Mouse (Mus musculus) c-Kit-positive CD71-negative TER-119-negative erythroid progenitor cells, embryonic 14.5 days (primary cell): ENCODE data around the gene Sirt5.
A peak's percentile ranks its signal among the peaks of the same experiment; 100 is the strongest.

Experiments used
- DNase-seq: peaks from one replicate; pipeline ENCODE4 v3.0.0-alpha.2; 2013; ENCODE audit warnings: low read depth

Sirt5 gene

DNA sequence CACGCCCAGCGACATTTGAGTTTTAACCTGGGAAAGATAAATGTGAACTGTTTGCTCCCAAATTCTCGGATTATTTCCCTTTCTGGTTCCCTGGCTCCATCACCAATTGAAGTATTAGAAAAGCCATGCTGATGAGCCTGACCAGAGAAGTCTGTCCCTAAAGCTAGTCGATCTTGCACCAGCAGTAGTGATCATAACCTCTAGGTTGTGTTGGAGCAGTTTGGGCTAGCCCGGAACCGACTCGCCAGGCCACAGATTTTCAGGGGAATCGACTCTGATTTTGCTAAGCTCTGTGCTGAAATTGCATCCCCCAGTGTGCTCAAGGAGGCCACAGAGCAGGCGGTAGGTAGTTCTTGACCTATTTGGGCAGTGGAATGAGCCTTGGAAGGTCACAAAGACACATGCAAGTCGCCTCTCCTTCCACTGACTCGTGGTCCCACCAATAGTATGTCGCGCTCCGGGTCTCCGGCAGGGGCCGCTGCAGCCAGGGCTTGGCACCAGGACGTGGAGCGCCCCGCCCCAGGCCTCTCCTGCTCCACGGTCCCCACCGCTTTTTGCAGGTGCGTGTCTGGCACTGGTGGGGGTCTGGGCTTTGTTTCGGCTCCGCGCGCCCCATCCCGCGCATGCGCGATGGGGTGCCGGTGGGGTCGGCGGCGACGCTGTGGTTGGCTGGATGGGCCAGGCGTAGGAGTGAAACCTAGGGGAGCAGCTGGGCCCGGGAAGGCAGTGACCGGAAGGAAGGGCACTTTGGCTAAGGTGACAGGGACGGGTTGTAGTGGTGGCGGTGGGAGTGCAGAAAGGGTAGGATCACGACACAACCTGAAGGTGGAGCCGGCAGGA lies at the start of gene Sirt5:
TSS of gene Sirt5 (plus strand) at position 512 of the 840 bp plus-strand sequence.
- DNase-seq, result peak; percentile 77

DNA sequence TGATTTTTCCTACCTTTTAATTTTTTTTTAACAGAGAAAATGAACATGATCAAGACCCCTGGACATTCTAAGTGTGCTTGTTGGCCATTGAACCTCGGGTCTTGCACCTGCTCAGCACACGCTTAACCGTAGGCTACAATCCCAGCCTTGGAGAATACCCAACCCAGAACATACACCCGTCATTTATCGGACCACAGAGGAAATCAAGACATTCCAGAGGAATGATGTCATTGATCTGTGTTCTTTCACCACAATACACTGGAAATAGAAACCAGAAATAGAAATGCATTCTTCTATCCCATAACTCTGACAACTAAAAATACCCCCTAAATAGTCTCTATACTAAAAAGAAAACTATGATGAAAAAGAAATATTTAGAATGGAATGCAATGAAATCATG lies 47.9 kb upstream of the Sirt5 start:
- no peak for DNase-seq

DNA sequence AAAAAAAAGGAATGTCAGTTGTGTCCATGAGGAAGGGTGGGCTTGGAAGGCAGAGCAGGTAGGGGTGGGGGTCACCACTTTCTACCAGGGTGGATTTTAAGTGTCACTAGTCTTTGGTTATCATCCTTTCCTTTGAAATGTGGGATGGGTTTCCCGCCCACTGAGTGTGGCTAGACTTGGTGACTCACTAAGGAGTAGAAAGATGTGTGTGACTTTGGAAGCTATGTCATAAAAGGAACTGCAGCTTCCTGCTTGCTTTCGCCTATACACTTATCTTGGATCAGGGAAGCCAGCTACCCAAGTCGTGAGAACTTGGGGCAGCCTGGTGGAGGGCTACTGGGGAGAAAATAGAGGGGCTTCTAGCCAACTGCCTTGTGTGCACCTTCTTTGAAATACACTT lies 45.9 kb upstream of the Sirt5 start:
- no peak for DNase-seq

DNA sequence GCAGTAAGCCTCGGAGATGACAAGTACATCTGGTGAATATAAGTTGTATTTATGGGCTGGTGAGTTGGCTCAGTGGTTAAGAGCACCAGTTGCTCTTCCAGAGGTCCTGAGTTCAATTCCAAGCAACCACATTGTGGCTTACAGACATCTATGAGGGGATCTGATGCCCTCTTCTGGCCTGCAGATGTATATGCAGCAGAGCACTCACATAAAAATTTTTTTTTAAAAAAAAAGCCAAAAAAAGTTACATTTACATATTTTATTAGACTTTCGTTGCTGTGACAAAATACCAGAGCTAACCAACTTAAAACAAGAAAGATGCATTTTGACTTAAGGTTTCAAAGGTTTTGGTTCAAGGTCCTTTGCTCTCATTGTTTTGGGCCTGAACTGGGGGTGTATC lies 43.8 kb upstream of the Sirt5 start:
- DNase-seq, result no peak

DNA sequence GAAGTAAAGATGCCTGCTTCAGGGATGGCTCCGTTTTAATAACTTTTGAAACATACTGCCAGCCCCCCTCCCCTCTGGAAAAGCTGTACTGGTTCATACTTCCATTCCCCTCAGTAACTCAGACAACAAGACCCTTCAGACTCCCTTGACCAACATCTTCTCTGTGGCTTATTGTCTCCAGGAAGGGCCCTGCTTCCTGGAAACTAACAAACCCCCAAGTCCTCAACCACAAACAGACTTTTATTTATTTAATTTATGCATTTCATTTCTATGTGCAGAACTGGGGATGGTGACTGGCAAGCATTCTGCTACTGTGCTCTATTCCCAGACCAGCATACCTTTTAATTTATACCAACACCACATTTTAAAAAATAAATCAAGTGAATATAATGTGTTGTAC lies 39.9 kb upstream of the Sirt5 start:
- no peak for DNase-seq

DNA sequence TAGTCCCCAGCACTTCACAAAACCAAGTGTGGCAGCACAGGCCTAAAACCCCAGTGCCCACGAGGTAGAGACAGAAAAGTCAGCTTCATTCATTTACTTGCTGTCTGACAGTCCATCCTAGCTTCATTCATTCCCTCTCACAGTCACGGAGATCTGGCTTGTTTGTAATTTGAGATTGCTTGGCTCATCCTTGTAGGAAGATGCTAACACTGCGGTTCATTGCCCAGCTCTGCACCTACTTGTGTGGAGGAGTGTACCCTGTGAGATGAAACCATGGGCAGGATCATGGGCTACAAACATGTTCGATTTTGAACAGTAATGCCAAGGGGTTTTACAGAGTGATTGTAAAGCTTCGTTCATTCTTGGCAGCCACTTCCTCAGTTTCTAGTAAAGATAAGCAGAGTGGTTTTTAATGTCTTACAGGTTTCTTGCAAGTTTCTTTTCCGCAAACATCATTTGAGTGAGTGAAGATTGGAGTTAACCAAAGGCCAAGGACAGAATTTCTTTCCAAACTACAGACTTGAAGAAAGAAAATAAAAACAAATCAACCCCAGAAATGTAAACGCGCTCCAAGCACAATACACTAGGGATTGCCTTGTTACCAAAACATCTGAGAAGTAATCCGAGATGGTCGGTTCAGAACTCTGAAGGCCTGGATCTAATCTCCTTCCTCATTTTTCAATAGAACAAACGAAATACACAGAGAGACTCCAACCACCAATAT lies 33.4 kb upstream of the Sirt5 start:
- DNase-seq, result no peak

DNA sequence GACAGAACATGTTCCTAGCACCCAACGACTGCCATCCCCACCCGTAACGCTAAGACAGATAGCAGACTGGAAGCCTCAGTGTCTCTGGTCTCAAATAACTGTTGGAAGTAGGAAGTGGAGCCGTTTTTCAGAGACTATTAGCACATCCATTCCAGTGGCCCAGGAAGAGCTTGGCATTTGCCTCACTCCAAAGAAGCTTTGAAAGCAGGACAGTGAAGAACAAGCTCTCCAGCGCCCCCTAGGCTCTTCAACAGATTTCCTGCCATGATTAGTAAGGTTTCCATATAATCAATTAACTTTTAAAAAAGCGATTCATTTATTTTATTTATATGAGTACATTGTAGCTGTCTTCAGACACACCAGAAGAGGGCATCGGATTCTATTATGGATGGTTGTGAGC lies 32.7 kb upstream of the Sirt5 start:
- peak; percentile 36 for DNase-seq

DNA sequence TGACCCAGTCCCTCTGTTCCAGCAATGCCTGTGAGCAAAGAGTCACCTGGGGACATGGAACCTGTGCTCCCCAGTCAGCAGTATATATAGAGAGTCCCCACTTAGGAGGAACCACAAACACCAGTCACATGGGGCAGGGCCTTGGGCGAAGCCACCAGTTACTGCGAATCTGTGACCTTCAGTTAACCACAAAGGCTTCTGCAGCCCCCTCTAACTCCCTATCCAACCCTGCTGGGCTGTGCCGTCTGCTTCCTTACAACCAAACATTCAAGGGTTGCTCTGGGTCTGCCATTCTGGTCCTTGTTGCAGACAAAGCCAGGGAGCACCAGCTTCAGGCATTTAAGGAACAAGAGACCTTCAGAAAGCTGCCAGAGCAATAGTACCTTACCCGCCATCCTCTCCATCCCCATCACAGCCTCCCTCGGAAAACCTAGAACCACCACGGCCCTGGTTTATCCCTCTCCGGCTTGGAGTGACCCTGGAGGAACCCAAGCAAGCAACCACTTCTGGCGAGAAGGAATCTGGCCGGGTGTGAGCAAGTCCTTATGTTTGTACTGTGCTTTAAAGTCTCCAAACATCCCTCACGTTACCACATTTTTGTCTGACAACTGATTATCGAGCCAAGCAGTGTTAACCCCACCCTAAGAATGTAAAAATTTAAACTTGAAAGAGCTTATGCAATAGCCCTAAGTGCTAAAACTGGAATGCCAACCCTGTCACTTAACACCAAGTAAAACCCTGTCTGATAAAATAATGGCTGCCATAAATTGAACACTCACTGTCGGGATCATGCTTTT lies 28.7 kb upstream of the Sirt5 start:
- DNase-seq, result no peak

DNA sequence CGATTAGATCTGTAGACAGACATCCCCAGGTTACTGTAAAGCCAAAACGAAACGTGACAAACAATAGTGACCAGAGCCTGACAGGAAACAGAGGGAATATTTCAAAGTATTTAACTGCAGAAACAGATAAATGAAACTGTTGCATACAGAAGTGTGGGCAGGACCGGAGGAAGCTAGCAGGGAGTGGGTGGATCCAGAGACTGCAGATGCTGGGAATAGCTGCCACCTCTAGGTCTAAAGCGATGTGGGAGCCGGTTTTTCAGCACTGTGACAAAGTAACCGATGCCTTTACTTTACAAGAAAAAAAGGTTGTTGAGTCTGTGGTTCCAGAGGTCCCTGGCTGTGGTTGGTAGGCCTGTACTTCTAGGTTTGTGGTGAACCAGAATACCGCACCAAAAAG lies 27.3 kb upstream of the Sirt5 start:
- DNase-seq, result no peak

DNA sequence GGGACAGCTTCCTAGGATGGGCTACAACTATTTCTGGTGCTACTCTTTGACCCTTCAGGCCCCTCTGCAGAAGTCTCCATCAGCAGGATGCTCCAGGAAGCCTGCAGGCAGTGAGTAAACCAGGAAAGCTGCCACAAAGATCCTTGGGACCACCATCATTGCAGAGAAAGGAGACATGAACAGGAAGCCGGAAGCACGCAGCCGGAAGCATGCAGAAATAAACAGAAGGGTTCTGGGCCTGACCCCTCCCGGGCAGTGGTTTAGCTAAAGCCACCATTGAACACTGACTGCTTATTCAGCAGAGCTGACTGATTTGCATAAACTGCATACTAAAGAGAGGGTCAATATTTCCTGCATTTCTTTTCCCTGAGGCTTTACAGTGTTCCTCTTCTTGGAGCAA lies 26.7 kb upstream of the Sirt5 start:
- no peak for DNase-seq

DNA sequence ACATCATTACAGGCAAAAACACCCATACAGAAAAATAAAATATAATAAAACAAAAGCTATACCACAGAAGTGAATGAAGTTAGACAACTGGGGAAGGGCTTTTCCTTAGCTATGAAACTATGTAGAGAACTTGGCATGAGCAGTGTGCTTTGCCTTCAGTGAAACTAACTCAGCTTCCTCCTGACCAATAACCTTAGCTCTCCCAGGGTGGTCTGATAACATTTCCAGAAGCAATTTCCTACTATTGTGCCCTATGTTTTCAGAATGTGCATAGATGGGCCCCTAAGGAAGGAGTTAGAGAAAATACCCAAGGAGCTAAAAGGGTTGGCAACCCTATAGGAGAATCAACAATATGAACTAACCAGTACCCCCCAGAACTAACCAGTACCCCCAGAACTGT lies 18.5 kb upstream of the Sirt5 start:
- no peak for DNase-seq

DNA sequence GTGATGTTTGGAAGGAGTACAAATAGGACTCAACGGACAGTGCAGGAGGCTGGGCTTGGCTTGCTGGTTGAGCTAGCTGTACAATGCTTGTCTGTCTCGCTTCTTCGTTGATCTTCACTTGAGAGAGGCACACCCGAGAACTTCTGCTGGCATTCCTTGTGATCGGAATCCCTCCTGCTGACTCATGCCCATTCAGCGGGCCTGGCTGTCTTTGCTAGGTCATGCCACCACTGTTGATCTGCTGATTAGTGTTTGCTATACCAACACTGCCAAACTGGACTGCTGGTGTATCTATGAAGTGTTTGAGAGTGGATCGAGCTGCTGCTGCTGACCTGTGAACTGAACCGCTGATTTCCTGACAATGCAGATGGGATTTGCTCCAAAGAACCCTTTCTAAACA lies 15.9 kb upstream of the Sirt5 start:
- no peak for DNase-seq

DNA sequence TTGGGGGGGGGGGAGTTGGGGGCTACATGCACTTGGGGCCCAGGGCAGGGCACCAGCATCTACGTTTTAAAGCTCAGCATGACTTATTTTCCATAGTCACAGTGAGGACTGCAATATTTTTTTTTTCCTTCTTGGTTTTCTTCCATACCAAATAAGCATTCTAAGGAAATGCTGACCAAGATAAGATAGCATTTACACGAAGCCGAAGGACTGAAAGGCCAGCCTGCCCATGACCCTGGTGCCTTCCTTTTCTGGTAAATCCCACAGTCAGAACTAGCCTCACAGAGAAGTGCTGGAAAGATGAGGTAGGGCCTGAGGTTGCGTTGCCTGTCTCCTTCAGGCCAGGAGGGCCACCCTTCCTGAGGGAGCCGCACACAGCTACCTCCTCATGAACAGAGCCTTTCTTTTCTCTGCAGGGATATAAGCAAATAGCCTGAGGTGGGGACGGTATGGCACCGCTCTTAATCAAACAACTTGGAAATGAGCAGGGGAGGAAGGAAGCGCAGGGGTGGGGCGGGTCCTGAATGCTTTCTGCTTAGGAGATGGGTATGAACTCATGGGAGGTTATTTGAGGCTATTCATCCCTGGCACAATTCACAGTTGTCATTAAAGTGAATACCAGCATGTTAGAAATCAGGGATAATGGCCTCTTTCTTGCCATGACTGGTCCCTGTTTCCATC lies 14.7 kb upstream of the Sirt5 start:
- no peak for DNase-seq

DNA sequence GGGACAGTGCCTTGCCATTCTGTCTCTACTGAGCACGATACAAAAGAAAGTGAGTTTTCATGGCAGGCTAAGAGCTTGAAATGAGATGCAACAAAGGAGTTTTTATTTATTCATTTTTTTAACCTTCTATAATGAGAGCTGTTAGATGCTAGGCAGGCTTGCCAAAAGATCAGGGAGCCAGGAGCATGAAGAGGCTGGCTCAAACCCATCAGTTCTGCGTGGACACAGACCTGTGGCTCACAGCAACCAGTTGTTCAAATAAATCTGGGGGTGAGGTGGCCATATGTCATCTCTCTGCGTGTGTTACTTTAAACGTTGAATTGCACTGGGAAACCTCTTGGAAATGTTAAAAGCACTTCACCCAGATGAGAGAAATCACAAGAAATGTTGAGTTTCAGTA lies 11.9 kb upstream of the Sirt5 start:
- DNase-seq, result no peak

DNA sequence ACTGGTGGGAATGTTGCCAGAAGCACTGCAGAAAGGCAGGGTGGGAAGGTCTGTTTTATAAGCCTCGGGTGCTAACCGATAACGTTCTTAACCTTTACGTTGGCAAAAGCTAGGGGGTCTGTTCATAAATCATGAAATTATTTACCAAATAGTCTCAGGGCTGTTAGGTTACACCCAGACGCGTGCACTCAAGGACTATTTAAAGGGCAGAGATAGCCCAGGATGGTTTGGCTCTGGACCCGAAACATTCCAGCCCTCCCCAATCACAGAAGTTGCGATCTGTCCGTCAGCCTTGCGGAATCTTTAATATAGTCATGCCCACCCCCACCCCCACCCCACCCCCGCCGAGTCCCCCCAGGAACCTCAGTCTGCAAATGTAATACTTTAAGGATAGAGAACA lies 10.9 kb upstream of the Sirt5 start:
- DNase-seq, result no peak

DNA sequence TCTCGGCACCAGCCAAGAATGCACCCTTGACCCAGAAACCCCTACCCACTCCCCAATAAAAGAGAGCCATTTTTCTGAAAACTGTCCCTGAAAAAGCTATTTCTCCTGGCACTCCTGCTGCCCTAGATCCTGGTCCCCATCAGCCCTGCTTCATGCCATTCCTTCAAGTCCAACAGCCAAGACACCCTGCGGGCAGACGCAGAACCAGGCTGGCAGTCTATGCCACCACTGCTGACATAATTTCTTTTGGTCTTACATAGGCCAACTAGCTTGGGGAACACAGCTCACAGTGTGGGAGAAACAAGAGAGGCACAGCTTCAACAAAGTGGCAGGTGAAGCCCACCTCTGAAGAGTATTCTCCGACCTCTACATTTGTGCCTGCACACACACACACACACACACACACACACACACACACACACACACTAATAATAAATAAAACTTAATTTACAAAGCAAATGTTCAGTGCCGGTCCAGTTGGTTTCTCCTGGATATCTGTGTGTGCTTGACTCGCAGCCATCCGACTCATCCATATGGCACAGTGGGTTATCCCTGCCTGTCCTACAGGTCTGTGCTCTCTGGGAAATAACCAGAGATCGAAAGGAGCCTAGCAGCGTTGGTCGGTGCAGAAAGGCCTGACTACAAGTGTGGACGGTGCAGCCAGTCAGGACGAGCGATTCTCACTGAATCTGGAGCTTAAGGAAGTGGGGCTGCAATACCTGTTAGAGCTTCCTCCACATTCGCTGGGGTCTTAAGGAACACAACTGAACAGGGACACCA lies 8.8 kb upstream of the Sirt5 start:
- DNase-seq, result no peak

DNA sequence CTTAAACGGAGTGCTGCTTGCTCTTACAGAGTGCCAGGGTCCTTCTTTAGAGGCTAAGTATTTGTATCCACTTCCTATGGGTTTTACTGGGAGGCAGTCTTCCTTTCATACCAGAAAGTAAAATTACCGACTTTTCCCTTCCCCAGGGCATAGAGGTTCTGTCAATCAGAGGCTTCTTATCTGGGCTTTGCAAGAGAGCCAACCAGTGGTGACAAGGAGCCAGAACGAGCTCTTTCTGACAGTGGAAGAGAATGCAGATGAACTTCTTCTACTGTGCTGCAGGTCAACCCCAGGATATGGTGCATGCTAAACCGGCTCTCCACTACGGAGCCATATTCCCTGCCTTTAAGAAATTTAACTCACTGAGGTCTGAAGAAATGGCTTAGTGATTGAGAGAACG lies 4.8 kb upstream of the Sirt5 start:
- no peak for DNase-seq

DNA sequence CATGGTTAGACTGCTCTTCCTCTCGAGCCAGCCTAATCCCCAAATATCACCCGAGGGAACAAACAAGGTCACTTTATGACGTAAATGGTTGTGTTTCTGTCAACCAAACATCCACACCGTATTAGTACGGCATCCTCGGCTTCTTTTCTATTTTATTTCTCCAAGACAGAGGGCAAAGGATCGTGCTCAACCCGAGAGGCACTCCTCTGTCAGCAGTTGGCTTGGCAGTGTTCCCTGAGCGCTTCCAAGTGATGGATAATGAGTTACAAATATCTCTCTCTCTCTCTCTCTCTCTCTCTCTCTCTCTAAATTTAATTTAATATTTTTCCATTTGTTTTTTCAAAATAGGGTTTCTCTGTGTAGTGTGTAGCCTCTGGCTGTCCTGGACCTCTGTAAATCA lies 2.9 kb upstream of the Sirt5 start:
- no peak for DNase-seq

DNA sequence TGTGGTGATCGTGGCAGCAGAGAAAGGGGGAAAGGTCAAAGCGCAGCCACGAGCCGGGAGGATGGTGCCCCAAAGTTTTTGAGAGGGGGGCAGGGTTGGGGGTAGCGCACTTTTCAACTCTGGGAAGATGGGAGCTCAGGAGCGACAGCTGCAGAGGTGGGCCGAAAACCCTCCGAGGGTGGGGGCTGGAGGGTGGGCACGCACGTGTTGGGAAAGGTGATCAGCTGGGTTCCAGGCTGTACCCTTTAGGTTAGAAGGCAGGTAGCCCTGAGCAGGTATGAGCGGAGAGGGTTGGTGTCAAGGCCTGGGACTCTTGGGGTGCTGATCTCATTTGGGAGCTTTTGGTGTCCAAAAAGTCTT lies 509 bp downstream of the Sirt5 start:
- no peak for DNase-seq

DNA sequence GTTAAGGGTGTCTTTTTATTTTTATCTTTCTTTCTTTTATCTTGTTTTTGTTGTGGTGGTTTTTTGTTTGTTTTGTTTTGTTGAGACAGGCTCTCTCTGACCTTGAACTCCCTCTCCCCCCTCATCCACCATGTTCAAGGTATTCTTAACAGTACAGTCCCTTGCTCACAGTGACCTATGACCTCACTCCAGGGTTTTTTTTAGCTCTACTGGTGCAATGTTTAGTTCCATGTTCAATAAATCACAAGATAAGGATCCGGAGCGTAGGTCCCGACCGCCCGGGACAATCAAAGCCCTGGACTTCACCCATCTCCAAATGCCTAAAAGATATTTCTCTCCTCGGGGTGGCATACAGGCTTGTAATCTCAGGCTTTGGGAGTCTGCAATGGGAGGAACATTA lies 4.8 kb downstream of the Sirt5 start:
- DNase-seq, result no peak

DNA sequence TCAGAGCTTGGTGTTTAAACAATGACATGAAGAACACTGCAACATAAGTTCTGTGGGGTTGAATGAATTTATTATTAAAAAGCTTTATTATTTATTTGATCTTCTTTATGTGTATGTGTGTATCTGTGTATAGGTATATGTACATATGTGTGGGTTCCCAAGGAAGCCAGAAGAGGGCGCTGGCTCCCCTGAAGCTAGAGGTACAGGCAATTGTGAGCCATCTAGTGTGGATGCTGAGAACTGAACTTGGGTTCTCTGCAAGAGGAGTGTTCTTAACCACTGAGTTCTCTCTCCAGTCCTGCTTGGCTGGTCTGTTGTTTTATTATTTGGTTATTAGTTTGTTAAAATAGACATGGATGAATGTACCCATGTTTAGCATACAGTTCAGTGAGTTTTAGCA lies 7.6 kb downstream of the Sirt5 start:
- no peak for DNase-seq

DNA sequence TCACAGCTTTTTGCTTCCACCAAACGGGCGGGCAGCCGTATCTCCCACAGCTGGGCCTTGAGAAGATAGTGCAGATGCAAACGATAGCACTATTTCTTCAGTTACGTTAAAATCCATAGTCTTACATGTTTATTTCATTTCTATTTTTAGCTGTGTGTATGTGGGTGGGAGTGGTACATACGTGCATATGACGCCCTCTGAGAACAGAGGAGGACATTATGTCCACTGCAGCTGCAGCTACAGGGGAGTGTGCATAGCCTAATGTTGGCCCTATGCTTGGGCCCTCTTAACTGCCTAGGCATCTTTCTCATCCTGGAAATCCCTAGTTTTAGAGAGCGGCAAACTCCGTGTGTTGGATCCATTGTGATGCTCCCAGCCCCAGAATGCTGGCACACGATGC lies 8.9 kb downstream of the Sirt5 start:
- no peak for DNase-seq
